Mouse (Mus musculus) lung, postnatal 10 days (tissue): ENCODE data around the gene Dennd6b.
A peak's percentile ranks its signal among the peaks of the same experiment; 100 is the strongest.

Experiments
- DNase-seq: peaks from one replicate; pipeline ENCODE4 v3.0.0; 2021

Dennd6b gene

GRCm38 (mm10) chr15:89196313-89196706, at the start of gene Dennd6b:
Dennd6b (minus strand) TSS chr15:89196496.
- DNase-seq, result peak; percentile 99

GRCm38 (mm10) chr15:89241025-89241424, 44.7 kb upstream of the Dennd6b start:
- peak; percentile 13 for DNase-seq

DNA sequence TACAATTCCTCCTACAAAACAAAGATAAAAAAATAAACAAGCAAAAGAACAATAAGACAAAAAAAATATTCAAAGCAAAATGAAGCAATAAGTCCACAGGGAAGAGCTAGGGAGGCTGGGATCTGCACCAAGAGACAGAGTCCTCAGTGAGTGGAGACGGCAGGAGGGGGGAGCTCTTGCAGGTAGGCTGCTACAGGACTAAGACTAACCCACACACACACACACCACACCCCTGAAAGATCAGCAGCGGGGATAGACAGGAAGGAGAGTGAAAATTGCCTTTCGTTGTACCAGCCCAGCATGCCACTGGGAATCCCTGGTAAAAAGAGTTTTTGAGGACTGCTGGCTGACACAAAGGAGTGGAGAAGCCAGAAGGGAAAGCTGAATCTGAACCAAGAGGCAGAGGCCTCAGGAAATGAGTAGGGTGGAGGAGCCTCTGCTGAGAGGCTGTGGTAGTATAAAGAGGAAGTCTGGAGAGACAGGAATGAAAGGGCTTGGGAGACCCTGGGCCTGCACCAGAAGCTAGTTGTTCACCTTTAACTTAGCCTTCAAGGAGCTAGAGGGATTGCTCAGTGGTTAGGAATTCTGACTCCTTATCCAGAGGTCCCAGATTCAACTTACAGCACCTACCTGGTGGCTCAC, 43.6 kb upstream of the Dennd6b start:
- no peak for DNase-seq

DNA sequence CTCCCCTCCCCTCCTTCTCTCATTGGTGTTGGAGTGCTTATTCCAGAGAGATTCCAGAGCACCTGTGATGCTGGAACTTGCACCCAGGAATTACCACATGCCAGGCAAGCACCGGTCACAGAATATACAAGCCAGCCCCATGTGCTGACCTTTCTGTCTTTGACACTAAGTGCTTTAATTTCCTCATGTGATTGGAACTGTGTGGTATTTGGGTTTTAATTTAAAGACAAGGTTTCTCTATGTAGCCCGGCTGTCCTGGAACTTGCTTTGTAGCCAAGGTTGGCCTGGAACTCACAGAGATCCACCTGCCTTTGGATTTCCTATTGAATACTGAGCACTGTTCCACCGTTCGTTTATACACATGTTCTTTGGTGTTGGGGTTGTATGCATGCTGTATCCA, 37.8 kb upstream of the Dennd6b start:
- DNase-seq, result no peak

GRCm38 (mm10) chr15:89233586-89233985, 37.3 kb upstream of the Dennd6b start:
- DNase-seq, result peak; percentile 37

DNA sequence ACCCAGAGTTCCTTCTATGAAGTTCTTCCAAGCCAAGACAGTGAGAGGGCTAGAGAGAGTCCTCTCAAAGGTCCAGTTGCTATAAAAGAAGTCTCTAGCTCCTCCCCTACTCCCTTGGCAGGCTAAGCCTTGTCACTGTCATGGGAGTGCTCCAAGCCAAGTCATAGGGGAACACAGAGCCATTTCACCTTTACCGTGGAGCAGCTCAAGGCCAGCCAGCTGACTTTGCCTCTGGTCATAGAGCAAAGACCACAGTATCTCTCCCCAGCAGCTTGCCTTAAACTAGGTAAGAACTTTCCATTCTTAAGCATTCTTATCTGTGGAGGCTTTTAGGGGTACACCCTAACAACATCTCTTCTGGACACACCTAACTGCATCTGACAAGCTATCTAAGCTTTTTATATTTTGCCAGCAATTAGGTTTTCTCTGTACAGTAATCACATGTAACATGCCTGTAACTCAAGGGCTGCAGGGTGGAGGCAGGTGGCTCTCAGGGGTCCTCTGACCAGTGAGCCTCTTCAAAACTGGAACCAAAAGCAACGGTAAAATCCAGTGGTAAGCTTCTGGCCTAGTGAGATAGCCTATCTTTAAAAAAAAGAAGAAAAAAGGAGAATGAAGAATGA, 19.4 kb upstream of the Dennd6b start:
- DNase-seq, result no peak

GRCm38 (mm10) chr15:89214953-89215352, 18.7 kb upstream of the Dennd6b start:
- DNase-seq, result no peak

DNA sequence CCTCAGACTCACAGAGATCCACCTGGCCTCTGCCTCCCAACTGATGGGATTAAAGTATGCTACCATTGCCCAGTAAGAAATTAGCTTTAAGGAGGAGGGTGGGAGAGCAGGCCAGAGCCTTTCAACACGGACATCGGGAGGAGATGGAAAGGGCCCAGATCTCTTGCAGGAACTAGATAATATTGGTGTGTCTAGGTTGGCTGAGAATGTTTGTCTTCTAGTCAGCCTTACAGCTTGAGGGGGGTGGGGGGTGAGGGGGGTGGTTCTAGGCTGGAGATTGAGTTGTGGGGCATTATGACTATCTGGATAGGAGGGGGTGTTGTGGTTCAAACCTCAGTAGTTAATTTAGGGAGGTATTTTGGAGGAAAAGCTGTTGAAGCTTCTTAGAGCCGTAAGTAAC, 17.2 kb upstream of the Dennd6b start:
- no peak for DNase-seq

GRCm38 (mm10) chr15:89212495-89212894, 16.2 kb upstream of the Dennd6b start:
- DNase-seq, result no peak

DNA sequence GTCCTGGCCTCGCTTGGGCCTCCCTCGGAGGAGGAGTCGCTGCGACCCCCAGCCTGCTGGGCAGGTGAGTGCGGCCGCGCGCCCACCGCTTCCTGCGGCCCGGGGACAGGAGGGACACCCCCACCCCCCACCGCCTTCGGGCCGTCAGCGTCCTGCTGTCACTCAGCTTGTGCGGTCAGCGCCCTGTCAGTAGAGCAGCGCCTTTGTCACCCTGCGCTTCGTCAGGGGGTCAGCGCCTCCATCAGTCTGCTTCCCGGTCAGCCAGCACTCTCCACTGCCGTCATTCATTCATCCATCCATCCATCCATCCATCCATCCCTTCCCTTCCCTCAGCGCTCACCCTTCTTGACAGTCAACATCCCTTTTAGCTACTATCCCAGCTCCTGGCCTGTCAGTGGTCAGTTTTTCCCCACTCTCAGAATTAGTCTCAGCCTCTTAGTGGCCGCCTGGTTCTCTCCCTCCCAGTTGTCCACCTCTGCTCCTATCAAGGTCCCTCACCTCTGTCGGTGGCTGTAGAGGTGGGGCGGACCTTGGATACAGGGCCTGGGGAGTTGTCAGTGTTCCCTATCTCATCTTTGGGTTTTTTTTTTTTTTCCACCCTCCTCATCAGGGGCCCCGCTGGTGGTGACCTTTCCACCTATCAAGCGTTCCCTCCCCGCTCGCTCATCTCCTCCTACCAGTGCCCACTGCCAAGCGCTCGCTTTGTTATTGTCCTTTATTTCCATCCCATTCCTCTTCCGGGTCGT, 15.6 kb upstream of the Dennd6b start:
- DNase-seq, result peak; percentile 49

GRCm38 (mm10) chr15:89210915-89211715, 14.8 kb upstream of the Dennd6b start, which contains the start of gene Ppp6r2:
Ppp6r2 (plus strand) TSS chr15:89211553.
- peak; percentile 81 for DNase-seq

- DNase-seq, result peak; percentile 96
Measured at GRCm38 (mm10) chr15:89209886-89210761, 13.8 kb upstream of the Dennd6b start.

DNA sequence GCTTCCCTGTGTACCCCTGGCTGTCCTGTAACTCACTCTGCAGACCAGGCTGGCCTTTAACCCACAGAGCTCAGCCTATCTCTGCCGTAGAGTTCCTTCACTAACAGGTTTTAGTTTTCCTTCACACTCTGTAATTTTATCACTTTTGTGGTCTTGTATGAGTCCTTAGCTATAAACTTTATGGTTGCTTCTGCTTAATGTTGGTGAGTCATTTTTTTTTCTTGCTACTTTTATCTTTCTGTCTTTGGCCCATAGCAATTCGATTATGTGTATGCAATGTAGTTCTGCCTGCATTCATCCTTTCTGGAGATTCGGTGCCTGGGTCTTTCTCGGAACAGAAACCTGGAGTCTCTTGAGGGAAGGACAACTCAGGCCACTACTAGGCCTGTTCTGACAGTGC, 11.2 kb upstream of the Dennd6b start:
- DNase-seq, result no peak

DNA sequence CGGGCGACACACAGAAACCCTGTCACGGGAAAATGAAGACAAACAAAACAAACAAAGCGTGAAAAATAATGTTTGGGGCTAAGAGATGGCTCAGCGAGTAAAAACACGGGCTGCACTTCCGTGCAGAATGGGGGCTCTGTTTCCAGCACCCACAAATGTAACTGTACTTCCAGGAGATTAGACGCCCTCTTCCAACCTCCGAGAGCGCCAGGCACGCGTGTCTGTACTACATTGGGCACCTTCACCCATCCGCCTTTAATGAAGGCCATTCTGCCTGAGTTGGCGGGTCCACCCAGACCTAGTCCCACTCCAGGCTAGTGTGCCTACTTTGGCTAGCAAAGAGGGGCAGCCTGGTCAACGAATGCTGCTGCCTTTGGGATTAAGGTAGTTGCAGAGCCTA, 760 bp upstream of the Dennd6b start:
- no peak for DNase-seq

DNA sequence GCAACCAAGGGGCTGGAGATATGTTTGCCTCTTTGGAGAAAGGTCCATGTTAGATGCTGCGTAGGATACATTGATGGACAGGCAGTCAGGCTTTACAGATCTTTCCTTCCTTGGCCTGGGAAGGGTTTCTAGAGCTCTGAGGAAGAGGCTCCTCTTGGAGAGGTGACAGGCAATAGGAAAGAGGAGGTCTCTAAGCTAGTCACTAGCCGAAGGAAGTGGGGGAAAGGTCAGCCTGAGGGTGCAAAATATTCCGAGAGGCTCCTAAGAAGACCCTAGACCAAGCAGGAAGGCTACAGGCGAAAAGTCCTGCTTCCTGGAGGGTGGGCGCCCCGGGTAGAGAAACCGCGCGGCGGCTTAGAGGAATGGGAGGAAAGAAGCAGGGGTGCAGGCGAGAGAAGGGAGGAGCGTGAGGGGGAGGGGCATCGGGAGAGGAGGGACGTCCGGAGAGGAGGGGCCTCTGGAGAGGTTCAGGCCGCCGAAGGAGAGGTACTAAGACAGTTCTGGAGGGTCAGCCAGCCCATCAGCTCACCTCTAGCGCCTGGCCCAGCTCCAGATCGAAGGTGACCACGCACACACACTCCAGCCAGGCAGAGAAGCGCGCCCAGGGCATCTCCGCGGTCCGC, 495 bp downstream of the Dennd6b start:
- DNase-seq, result peak; percentile 97

- DNase-seq, result peak; percentile 47
Measured at GRCm38 (mm10) chr15:89195261-89195681, 1.0 kb downstream of the Dennd6b start.

DNA sequence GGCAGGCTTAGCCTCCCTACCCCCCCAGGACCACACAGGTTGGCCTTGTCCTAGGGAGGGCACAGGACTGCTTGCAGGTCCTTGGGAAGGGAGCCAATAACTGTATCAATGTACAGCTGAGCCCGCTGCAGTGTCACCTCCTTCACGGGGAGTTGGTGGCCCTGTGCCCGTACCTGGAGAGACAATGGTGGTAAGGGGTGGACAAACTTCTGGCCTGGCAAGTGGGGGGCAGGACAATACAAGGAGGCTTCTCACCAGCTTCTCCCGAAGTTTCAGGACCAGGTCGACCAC, 11.4 kb downstream of the Dennd6b start:
- no peak for DNase-seq

DNA sequence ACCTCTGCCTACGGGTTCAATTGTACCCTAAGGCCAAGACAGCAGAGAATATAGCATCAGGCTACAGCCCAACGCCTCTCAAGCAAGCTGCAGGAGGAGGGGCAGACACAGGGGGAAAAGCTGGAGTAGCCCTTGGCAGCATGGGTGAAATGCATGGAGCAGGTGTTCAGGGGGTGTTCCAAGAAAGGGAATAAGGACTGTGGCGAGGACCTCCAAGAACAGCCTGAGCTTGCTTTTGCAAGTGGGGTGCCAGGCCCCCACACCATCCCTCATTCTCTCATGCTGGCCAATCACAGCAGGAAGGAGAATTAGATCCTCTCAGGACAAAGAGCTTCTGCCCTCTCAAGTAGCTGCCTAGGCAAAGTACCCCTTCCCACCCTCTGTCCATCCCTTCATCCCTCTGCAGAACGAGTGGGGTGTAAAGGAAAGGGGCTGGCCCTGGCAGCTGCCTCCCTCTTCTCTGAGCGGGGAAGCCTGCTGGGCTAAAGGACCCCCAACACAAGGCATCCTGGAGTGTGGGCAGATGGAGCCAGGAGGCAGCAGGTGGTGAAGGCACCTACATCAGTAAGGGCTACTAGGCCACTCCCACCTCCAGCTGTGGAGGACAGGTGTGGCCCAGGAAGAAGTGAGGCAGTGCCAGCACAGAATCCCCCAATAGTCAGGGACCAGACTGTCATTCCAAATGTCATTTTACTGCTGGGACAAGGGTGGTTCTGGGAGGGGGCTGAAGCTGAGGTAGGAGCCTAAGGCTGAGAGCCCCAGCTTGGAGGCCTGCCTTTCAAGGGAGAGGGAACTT, 12.0 kb downstream of the Dennd6b start:
- no peak for DNase-seq

DNA sequence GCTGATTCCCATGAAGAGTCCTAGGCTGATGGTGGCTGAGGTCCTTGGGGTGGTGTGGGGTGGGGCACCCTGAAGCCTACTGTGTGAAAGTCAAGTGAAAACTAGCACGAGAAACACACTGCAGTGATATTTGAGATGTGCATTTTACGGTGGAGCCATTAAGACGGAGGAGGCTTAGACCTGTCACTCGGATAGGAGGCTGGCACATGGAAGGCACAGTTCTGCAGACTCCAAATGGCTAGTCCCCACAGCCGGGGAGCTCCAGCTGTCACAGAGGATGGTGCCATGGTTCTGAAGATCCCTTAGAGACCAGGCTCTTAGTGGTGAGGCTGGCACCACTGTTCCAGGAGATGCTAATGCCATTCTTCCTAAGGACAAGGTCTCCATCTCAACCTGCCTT, 13.5 kb downstream of the Dennd6b start:
- no peak for DNase-seq

GRCm38 (mm10) chr15:89182328-89182741, 14.0 kb downstream of the Dennd6b start:
- peak; percentile 79 for DNase-seq
